8 mouse cellular contexts compared by ENCODE assay signal in the genomic region with DNA sequence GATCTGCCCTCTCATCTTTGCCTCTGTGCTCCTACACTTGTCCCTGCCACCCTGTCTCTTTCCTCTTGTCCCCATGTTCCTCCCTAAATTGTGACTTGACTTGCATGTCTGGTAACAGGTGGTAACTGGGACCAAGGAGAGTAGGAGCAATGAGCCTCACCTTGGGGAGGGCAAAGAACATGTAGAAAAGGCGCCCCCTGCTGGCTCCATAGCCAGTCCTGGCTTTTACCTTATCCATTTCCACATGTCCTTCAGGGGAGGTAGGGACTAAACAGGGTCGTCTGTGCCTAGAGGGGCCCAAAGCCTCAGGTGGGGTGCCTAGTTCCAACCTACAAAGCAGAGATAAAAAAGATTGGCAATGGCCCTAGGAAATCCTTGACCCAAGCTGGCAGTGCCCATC. TPM values are rescaled to one million over a fixed set of nuclear protein-coding genes. Genes with fewer than 3 reads are reported as not detected.
DNase-seq lines count a peak whose midpoint lies in the region; ATAC-seq and TF ChIP-seq lines count a peak whose summit lies in the region.

A gene (minus strand): TSS at position 387 of the 400 bp plus-strand sequence.

- TF ChIP-seq POLR2A in bone marrow macrophage, adult 2 months (IDR thresholded peaks at IDR 0.05; ENCODE audit: borderline replicate concordance, low read depth, low read length), result no peak

- H3K4me3 ChIP-seq in bone marrow macrophage, adult 2 months (ENCODE audit: insufficient read depth, low read length), result no peak within 1 kb of the TSS
- no peak within 1 kb of the TSS for H3K4me3 ChIP-seq in forebrain, embryonic 13.5 days
- H3K4me3 ChIP-seq in liver, embryonic 14.5 days (ENCODE audit: insufficient read depth in 1 of 2, low read depth in 2 of 2, low read length in 2 of 2), result no peak within 1 kb of the TSS
- H3K4me3 ChIP-seq in neural tube, embryonic 15.5 days (replicated peaks), result no peak within 1 kb of the TSS

- H3K36me3 ChIP-seq in forebrain, embryonic 13.5 days (ENCODE audit: poor library complexity, severe bottlenecking), result no peaks in the 10 kb centered on the region
- no peaks in the 10 kb centered on the region for H3K36me3 ChIP-seq in liver, embryonic 14.5 days (replicated peaks; ENCODE audit: control insufficient read depth, insufficient read depth, low read depth)
- no peaks in the 10 kb centered on the region for H3K36me3 ChIP-seq in neural tube, embryonic 15.5 days

- H3K27ac ChIP-seq in bone marrow macrophage, adult 2 months (ENCODE audit: insufficient read depth, low read depth, low read length), result no peak within 1 kb of the TSS
- no peak within 1 kb of the TSS for H3K27ac ChIP-seq in forebrain, embryonic 13.5 days
- H3K27ac ChIP-seq in liver, embryonic 14.5 days, result no peak within 1 kb of the TSS
- no peak within 1 kb of the TSS for H3K27ac ChIP-seq in neural tube, embryonic 15.5 days (replicated peaks)

- no peaks in the 10 kb centered on the region for H3K9me3 ChIP-seq in forebrain, embryonic 13.5 days (replicated peaks)
- H3K9me3 ChIP-seq in liver, embryonic 14.5 days (ENCODE audit: control insufficient read depth, low read length), result no peaks in the 10 kb centered on the region
- H3K9me3 ChIP-seq in neural tube, embryonic 15.5 days (replicated peaks), result no peaks in the 10 kb centered on the region

- H3K4me2 ChIP-seq in forebrain, embryonic 13.5 days, result no peak within 1 kb of the TSS
- H3K4me2 ChIP-seq in liver, embryonic 14.5 days (ENCODE audit: low read depth), result no peak within 1 kb of the TSS
- no peak within 1 kb of the TSS for H3K4me2 ChIP-seq in neural tube, embryonic 15.5 days

- no peak within 1 kb of the TSS for H3K9ac ChIP-seq in forebrain, embryonic 13.5 days
- H3K9ac ChIP-seq in liver, embryonic 14.5 days (replicated peaks), result no peak within 1 kb of the TSS
- H3K9ac ChIP-seq in neural tube, embryonic 15.5 days (replicated peaks), result no peak within 1 kb of the TSS

- DNase-seq in ovary, postnatal 36 days (ENCODE audit: low spot score), result peak; percentile 41
- no peak for DNase-seq in ovary, postnatal 10 days (ENCODE audit: low spot score)
- DNase-seq in kidney, adult 9 months, result peak; percentile 60
- no peak for DNase-seq in liver, embryonic 14.5 days (ENCODE audit: low read depth in 3 of 3, low spot score in 3 of 3)
- DNase-seq in c-Kit-positive CD71-positive TER-119-positive erythroid progenitor cells, embryonic 14.5 days (ENCODE audit: low spot score), result no peak

- H3K27me3 ChIP-seq in forebrain, embryonic 13.5 days, result no peaks in the 10 kb centered on the region
- peaks cover 2% of the 10 kb centered on the region; the same call in 1 of the 2 replicates for H3K27me3 ChIP-seq in liver, embryonic 14.5 days (ENCODE audit: control insufficient read depth, insufficient read depth, low read length)
- no peaks in the 10 kb centered on the region for H3K27me3 ChIP-seq in neural tube, embryonic 15.5 days (replicated peaks)

- ATAC-seq in forebrain, embryonic 13.5 days, result no peak
- ATAC-seq in liver, embryonic 14.5 days (ENCODE audit: insufficient read depth), result no peak
- no peak for ATAC-seq in neural tube, embryonic 15.5 days (ENCODE audit: low FRiP score)

- no peak for TF ChIP-seq EP300 in liver, embryonic 14.5 days (IDR thresholded peaks at IDR 0.05; ENCODE audit: low read depth)

- WGBS in forebrain, embryonic 13.5 days, result 25% methylated on average over 2 of the region's 2 CpGs
- WGBS in liver, embryonic 14.5 days (ENCODE audit: insufficient replicate concordance), result 11% methylated on average over 2 of the region's 2 CpGs
- 30% methylated on average over 2 of the region's 2 CpGs for WGBS in neural tube, embryonic 15.5 days

- no peaks in the 10 kb centered on the region for H3K4me1 ChIP-seq in bone marrow macrophage, adult 2 months (ENCODE audit: control insufficient read depth, insufficient read depth, low read length)
- no peaks in the 10 kb centered on the region for H3K4me1 ChIP-seq in forebrain, embryonic 13.5 days
- no peaks in the 10 kb centered on the region for H3K4me1 ChIP-seq in liver, embryonic 14.5 days (replicated peaks; ENCODE audit: control insufficient read depth in 2 of 2, insufficient read depth in 2 of 2, low read length in 1 of 2)
- no peaks in the 10 kb centered on the region for H3K4me1 ChIP-seq in neural tube, embryonic 15.5 days

- TF ChIP-seq CTCF in bone marrow macrophage, adult 2 months (IDR thresholded peaks at IDR 0.05; ENCODE audit: low read depth, low read length), result peak; percentile 21; the same call in 1 of the 2 replicates
- peak; percentile 70 for TF ChIP-seq CTCF in liver, embryonic 14.5 days (IDR thresholded peaks at IDR 0.05; ENCODE audit: low read depth)

RNA-seq across cellular contexts. Expression of the gene that starts here (rescaled TPM):
- 32.0 and 36.6 TPM in 2 replicates for polyA plus RNA-seq in bone marrow macrophage, adult 2 months (2012; ENCODE audit: insufficient read depth, insufficient read length, missing spikeins)
- polyA plus RNA-seq in forebrain, embryonic 13.5 days (2015; fragmentation: Nextera tagmentation; extraction: Ambion mirVana), result 42.7 and 45.4 TPM in 2 replicates
- 0.18 and 0.47 TPM in 2 replicates for polyA plus RNA-seq in liver, embryonic 14.5 days (2012; rRNA removed)
- 0.16 and 0.20 TPM in 2 replicates for polyA plus RNA-seq in liver, embryonic 14.5 days (2014; fragmentation: Nextera tagmentation; extraction: Ambion mirVana)
- polyA plus RNA-seq in neural tube, embryonic 15.5 days (2015; fragmentation: Nextera tagmentation; extraction: Ambion mirVana), result 86.3 and 95.4 TPM in 2 replicates

Comparison
In these comparisons a context has a peak if more than half of its experiments do, and no peak if none do; other contexts are left out.
1. RNA of the gene that starts here (polyA plus RNA-seq): 86.3 to 95.4 TPM in neural tube, embryonic 15.5 days, 42.7 to 45.4 TPM in forebrain, embryonic 13.5 days and 32.0 to 36.6 TPM in bone marrow macrophage, adult 2 months; 0.16 to 0.47 TPM in liver, embryonic 14.5 days; every median in the first group is over 10 times any median in the second.
2. DNase-seq: peak in ovary, postnatal 36 days (single experiment) and kidney, adult 9 months (single experiment); none in ovary, postnatal 10 days (single experiment), liver, embryonic 14.5 days (0 of 3) and c-Kit-positive CD71-positive TER-119-positive erythroid progenitor cells, embryonic 14.5 days (single experiment).